Mouse (Mus musculus) urinary bladder, postnatal 4 days (tissue): ENCODE results near the gene Exd1.

Experiments
- DNase-seq, 2 experiments: peaks; one replicate each; pipeline ENCODE4 v3.0.0; 2021 to 2022; ENCODE audit warnings: low spot score in 2 of 2

Gene Exd1

GRCm38 (mm10) chr2:119547522-119548370 is at the start of gene Exd1, which contains the start of gene Chp1:
Gene Exd1 (minus strand): TSS chr2:119547627.
Gene Chp1 (plus strand): TSS chr2:119547697.
- DNase-seq = peak; percentile 98 to 99

GRCm38 (mm10) chr2:119596781-119597330 is 49.4 kb upstream of the Exd1 start:
- no peak for DNase-seq

GRCm38 (mm10) chr2:119595308-119595707 is 47.9 kb upstream of the Exd1 start:
- DNase-seq = no peak

DNA sequence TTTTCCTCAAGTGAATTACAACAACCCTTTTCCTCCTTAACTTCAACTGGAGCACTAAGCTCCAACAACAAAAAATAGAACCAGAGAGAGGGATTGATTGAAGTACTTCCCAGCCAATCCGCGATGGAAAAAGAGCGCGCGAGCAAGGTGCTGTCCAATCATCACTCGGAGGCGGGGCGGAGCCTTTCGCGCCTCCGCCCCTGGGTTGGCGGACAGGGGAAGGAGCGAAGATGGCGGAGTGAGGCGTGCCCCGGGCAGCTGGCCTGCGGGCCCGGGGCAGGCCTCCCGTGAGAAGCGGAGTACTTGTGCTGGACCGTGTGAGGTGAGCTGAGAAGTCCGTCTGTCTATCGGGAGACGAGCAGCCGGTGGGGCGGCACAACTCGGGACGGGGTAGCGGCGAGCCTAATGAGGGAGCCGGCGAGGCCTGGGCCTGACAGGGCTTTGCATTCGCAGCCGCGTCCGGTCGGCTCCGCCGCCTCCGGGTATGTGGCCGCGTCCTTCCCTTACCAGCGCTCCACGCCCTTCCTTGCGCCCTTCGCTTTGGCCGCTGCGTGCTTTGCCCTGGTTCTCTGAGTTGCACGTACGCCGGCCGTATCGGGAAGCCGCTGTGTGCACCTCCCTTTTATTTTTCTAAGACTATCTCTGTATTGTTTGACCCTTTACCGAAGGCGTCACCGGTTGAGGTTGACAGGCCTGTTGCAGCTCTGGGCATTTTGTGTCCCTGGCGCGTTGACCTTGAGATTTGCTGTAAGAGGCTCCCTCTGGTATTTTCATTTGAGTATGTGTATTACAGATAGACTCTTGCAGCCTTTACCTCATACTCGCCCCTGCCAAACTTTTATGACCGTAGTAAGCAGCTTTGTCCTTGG is 46.9 kb upstream of the Exd1 start:
- peak; percentile 94 to 97 for DNase-seq

- DNase-seq = no peak
These were observed 46.3 kb upstream of the Exd1 start for GRCm38 (mm10) chr2:119593765-119594112.

- DNase-seq = no peak
These were observed 43.8 kb upstream of the Exd1 start for GRCm38 (mm10) chr2:119591247-119591646.

DNA sequence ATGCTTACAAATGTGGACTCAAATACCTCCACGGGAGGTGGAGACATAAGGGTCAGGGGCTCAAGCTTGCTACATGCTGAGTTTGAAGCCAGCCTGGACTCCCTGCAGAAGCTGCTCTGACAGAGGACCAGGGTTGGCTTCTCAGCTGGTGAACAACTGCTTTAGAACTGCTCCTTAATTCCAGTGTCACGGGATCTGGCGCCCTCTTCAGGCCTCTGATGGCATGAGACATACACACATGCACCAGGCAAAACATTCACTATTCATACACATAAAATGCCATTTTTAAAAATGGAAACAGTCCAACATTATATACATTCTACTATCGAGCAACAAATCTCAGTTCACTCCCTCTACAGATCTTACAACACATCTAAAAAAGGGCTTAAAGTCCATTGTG is 40.0 kb upstream of the Exd1 start:
- DNase-seq = peak in 1 of 2 experiments; percentile 63

GRCm38 (mm10) chr2:119584282-119584681 is 36.9 kb upstream of the Exd1 start:
- no peak for DNase-seq

DNA sequence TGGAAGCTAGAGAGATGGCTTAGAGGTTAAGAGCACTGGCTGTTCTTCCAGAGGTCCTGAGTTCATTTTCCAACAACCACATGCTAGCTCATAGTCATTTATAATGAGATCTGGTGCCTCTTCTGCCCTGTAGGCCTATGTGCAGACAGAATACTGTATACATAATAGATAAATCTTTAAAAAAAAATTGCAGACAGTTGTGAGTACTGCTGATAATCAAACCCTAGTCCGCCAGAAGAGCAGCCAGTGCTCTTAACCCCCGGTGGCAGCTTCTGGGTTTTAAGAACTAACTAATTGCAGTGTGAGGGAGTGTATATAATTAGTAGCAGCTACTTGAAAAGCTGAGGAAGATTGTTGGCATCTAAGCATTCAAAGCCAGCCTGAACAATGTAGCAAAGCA is 36.0 kb upstream of the Exd1 start:
- no peak for DNase-seq

- DNase-seq = no peak
These were observed 34.1 kb upstream of the Exd1 start for GRCm38 (mm10) chr2:119581571-119581970.

- DNase-seq = no peak
These were observed 25.0 kb upstream of the Exd1 start for GRCm38 (mm10) chr2:119572471-119572870.

DNA sequence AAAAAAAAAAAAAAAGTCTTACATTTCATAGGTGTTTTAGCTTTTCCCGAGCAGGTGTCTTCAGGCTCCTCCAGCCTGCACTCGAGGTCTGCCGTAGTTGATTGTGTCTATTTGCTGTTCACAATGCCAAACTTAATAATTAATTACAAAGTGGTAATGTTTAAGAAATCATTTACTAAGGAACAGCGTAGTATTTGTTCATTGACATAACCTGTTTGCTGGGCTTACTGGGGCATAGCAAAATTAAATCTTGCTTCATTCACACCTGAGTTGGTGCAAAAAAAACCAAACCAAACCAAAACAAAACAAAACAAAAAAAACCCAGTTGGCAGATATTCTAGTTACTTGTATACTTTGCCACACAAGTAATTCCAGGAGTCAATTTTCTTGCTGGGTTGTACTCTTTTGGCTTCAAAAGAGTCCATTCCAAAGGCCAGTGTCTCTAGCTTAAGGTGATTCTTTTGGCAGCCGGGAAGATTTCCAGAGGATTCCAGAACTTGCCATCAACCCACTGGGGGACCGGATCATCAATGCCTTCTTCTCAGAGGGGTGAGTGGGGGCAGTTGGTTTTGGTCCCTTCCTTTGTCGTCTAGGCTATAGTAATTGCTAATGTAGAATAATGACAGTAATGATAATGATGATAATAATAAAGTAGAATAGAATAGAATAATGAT is 18.9 kb upstream of the Exd1 start:
- no peak for DNase-seq

- DNase-seq = no peak
These were observed 17.9 kb upstream of the Exd1 start for GRCm38 (mm10) chr2:119565284-119565683.

- DNase-seq = no peak
These were observed 14.4 kb upstream of the Exd1 start for GRCm38 (mm10) chr2:119561794-119562193.

DNA sequence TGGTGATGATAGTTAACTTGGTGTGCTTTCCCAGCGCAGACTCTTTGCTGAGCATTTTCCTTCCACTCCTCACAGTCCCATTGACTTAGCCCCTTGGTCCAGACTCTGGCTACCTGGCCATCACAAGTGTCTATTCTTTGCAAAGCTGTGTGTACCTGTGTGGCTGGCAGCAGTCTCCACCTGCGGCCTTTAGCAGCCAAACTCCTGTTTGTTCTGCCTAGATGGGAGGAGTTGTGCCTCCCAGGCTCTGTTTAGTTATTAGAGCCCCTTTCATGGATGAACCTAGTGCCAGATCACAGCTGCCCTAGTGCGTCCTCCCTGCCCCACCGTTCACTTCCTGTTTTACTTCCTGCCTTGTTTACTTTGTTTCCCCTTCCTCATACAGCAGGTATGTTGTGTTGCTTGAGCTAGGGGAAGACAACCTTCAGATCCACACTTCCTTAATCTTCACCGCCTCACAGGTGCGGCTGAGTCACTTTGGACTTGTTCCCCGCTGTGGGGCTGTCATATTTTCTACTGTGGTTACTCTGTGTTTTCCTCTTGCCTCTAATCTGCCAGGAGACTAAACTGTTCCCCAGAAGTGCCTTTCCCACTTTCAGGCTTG is 11.4 kb upstream of the Exd1 start:
- DNase-seq = no peak

DNA sequence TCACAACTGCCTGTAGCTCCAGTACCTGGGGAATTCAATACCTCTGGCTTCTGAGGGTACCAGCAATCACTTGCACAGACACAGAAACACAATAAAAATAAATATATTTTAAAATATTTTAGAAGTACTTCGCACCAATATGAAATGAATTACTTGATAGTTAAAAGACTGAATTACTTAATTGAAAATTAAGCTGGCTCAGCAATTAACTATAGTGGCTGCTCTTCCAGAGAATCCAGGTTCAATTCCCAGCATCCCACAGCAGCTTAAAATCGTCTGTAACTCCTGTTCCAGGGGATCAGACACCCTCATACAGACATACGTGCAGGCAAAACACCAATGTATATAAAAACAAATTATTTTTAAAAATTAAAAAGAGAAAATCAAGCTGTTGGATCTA is 10.6 kb upstream of the Exd1 start:
- no peak for DNase-seq

- DNase-seq = no peak
These were observed 2.3 kb upstream of the Exd1 start for GRCm38 (mm10) chr2:119549678-119550077.

- DNase-seq = no peak
These were observed 1.3 kb upstream of the Exd1 start for GRCm38 (mm10) chr2:119548691-119549090.

DNA sequence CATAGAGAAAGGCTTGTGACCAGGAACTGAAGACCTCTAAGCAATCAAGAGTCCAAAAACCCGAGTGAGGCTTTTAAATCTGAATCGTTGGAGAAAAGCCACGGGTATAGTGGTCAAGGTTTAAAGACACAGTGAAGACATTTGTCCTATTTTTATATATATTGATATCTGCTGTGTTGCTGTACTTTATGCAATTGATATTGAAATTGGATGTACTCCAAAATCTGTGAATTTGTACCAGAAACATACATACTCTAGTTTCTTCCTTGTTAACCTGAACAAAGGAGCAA is 889 bp upstream of the Exd1 start:
- no peak for DNase-seq

- peak; percentile 80 to 87 for DNase-seq
These were observed 442 bp downstream of the Exd1 start for GRCm38 (mm10) chr2:119546848-119547521.

DNA sequence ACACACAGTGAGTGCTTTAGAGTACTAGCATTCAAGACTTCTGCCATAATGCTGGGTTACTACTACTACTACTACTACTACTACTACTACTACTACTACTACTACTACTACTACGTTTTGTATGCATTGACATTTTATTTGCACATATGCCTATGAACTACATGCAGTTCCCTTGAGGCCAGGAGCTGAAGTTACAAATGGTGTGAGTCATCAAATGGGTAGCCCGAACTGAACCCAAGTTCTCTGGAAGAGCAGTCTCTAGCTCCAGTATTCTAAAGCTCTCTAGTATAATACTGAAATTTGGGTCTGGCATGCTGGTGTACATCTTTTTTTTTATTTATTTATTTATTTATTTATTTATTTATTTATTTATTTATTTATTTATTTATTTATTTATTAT is 3.8 kb downstream of the Exd1 start:
- DNase-seq = no peak
